Mouse (Mus musculus) mouse trophoblast stem cell (cell line): ENCODE data around the gene Gm13128.
"Not testable (repeated sequence)": the region's sequence is repeated elsewhere in the genome, so short reads cannot be mapped to it uniquely, and the experiment has no call there.

Source experiments
- in situ Hi-C, 2 experiments: fragments of 300-500 bp; cut with MseI, MboI; formaldehyde crosslinking; loops; 2 replicates in 1 of 2; 3 replicates in 1 of 2; pipeline ENCODE4 v1.15.1; 2025

Gm13128 gene

GRCm38 (mm10) chr4:144329949-144330348 is at the start of gene Gm13128:
TSS of gene Gm13128 (plus strand) at chr4:144330249.
- in situ Hi-C loops, result not testable (repeated sequence)

- in situ Hi-C loops, result not testable (repeated sequence)
Measured at GRCm38 (mm10) chr4:144280388-144280787, 49.7 kb upstream of the Gm13128 start, which contains the start of gene Pramel5. TSS of gene Pramel5 (minus strand) at chr4:144280488.

GRCm38 (mm10) chr4:144299414-144299813 is 30.6 kb upstream of the Gm13128 start:
- in situ Hi-C loops, result loop anchor here (10.0 kb wide), 1 partner anchor 255 kb away; no protein-coding TSS in a partner anchor

- in situ Hi-C loops, result not testable (repeated sequence)
Measured at GRCm38 (mm10) chr4:144312666-144313460, 17.2 kb upstream of the Gm13128 start.

GRCm38 (mm10) chr4:144335856-144336255 is 5.8 kb downstream of the Gm13128 start:
- in situ Hi-C loops, result not testable (repeated sequence)

- in situ Hi-C loops, result not testable (repeated sequence)
Measured at GRCm38 (mm10) chr4:144357642-144358041, 27.6 kb downstream of the Gm13128 start, which contains the start of gene Gm13119. TSS of gene Gm13119 (plus strand) at chr4:144357942.

- in situ Hi-C loops, result no loop called here
Measured at GRCm38 (mm10) chr4:144377911-144378310, 47.9 kb downstream of the Gm13128 start, which contains the start of gene Pramef20. TSS of gene Pramef20 (minus strand) at chr4:144377933.
